Mouse (Mus musculus) liver, embryonic 15.5 days (tissue): ENCODE measurements at regions not wholly inside any gene's neighbourhood (a gene's known extent, or its start where the extent isn't known, plus 50 kb on each side); places are given as distances from the start of the nearest gene placed in this dataset.
A peak's percentile ranks its signal among the peaks of the same experiment; 100 is the strongest.

ENCODE experiments used
- ATAC-seq: fragments of 200-750 bp; cut with Nextera tagmentation; 2 replicates; pipeline ENCODE4 v1.8.0; 2017; ENCODE audit warnings: moderate number of reproducible peaks, mild to moderate bottlenecking, moderate library complexity; ENCODE audit not compliant: insufficient read depth
- H3K27ac ChIP-seq: fragments of 300-500 bp; sonication (generic); replicated peaks from 2 replicates; pipeline ENCODE4 v1.5.1; 2015; ENCODE audit warnings: mild to moderate bottlenecking, inconsistent platforms
- H3K27me3 ChIP-seq: fragments of 300-500 bp; sonication (generic); 2 replicates; pipeline ENCODE4 v1.6.1; 2015; ENCODE audit warnings: mild to moderate bottlenecking, inconsistent platforms
- H3K36me3 ChIP-seq: fragments of 300-500 bp; sonication (generic); replicated peaks from 2 replicates; pipeline ENCODE4 v1.6.1; 2015; ENCODE audit warnings: moderate library complexity, mild to moderate bottlenecking, inconsistent platforms
- H3K4me1 ChIP-seq: fragments of 300-500 bp; sonication (generic); replicated peaks from 2 replicates; pipeline ENCODE4 v1.6.1; 2015; ENCODE audit warnings: inconsistent platforms
- H3K4me2 ChIP-seq: fragments of 300-500 bp; sonication (generic); 2 replicates; pipeline ENCODE4 v1.6.1; 2015; ENCODE audit warnings: moderate library complexity, mild to moderate bottlenecking, inconsistent platforms
- H3K4me3 ChIP-seq: fragments of 300-500 bp; sonication (generic); replicated peaks from 2 replicates; pipeline ENCODE4 v1.5.1; 2015; ENCODE audit warnings: mild to moderate bottlenecking, inconsistent platforms
- H3K9ac ChIP-seq: fragments of 300-500 bp; sonication (generic); 2 replicates; pipeline ENCODE4 v1.6.1; 2015; ENCODE audit warnings: moderate library complexity, mild to moderate bottlenecking, inconsistent platforms
- H3K9me3 ChIP-seq: fragments of 300-500 bp; sonication (generic); replicated peaks from 2 replicates; pipeline ENCODE4 v1.6.1; 2016; ENCODE audit warnings: inconsistent platforms
- WGBS: fragments of 180-500 bp; shearing (Covaris S2); methylation state at CpG from one replicate; pipeline ENCODE4 v1.1.7; 2015; ENCODE audit warnings: mixed read lengths; ENCODE audit not compliant: insufficient replicate concordance; 5-methylcytosine and 5-hydroxymethylcytosine counted together

DNA sequence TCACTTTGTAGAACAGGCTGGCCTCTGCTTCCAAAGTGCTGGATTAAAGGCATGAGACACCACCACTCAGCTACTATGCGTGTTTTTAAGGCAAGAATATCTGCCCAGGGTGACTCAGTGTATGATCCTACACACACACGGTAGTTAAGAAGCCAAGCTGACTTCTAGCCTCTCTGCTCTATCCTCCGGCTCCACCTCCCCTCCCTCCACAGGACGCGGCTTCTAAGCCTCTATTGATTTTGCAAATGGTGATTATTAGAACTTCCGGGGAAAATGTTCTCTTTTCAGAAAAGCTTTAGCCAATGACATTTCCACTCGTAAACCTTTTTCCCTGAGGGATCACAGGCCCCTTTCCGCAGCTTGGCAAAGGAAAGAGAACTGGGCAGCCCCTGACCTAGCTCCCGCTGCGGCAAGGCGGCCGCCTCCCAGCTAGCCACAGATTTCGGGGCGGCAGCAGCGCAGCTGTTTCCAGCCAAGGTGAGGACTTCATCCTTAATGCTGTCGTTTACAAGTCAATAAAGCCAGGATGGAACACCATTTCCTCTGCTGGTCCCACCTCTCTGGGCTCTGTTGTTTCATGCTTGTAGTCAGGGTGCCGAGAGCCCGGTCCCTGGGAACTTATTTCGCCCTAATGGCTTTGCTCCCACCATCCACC, 154.0 kb downstream of the Mycn start:
- H3K4me2 ChIP-seq, result peak overlapping the region; percentile 37
- H3K36me3 ChIP-seq, result no peaks in the 10 kb centered on the region
- no peak for ATAC-seq
- H3K27me3 ChIP-seq, result peaks cover 14% of the 10 kb centered on the region
- no peaks in the 10 kb centered on the region for H3K9me3 ChIP-seq
- WGBS, result 19% methylated on average over 19 of the region's 19 CpGs
- H3K9ac ChIP-seq, result no peak overlapping the region
- no peak overlapping the region; the same call in 1 of the 2 replicates for H3K4me3 ChIP-seq
- H3K4me1 ChIP-seq, result 0 out of 2 replicates have a peak, but pooled peaks cover 2% of the 10 kb centered on the region
- H3K27ac ChIP-seq, result no peak overlapping the region

DNA sequence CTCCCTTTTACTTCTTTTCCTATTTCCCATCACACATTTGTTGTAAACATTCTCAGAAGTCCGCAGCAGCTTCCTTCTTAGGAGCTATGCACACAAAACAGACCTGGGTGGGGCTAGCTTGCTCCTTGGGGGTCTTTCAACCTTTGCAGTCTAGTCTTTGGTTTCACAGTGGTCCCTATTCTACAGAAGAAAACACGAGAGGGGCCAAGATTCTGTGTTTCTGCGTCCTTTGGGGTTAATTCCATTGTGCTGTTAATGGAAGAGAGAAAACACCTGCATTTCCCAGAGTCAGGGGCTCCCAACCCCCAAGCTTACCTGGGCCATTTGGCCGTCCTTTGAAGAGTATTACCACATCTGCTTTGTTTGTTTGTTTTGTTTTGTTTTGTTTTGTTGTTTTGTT, 154.6 kb downstream of the Mycn start:
- no peaks in the 10 kb centered on the region for H3K36me3 ChIP-seq
- H3K4me2 ChIP-seq, result no peak overlapping the region
- peaks cover 14% of the 10 kb centered on the region for H3K27me3 ChIP-seq
- no peak overlapping the region for H3K9ac ChIP-seq
- H3K9me3 ChIP-seq, result no peaks in the 10 kb centered on the region
- WGBS, result 32% methylated on average over 4 of the region's 4 CpGs
- H3K4me1 ChIP-seq, result 0 out of 2 replicates have a peak, but pooled peaks cover under 1% of the 10 kb centered on the region
- H3K4me3 ChIP-seq, result no peak overlapping the region
- ATAC-seq, result no peak
- H3K27ac ChIP-seq, result no peak overlapping the region

- H3K4me2 ChIP-seq, result no peak overlapping the region
- H3K4me1 ChIP-seq, result no peaks in the 10 kb centered on the region
- no peaks in the 10 kb centered on the region for H3K36me3 ChIP-seq
- H3K9ac ChIP-seq, result no peak overlapping the region
- H3K27me3 ChIP-seq, result peaks cover 14% of the 10 kb centered on the region
- no peak overlapping the region for H3K27ac ChIP-seq
- H3K9me3 ChIP-seq, result no peaks in the 10 kb centered on the region
- 47% methylated on average over 11 of the region's 11 CpGs for WGBS
- ATAC-seq, result no peak
- H3K4me3 ChIP-seq, result no peak overlapping the region
Observed at GRCm38 (mm10) chr12:12783699-12784605, 157.8 kb downstream of the Mycn start.

DNA sequence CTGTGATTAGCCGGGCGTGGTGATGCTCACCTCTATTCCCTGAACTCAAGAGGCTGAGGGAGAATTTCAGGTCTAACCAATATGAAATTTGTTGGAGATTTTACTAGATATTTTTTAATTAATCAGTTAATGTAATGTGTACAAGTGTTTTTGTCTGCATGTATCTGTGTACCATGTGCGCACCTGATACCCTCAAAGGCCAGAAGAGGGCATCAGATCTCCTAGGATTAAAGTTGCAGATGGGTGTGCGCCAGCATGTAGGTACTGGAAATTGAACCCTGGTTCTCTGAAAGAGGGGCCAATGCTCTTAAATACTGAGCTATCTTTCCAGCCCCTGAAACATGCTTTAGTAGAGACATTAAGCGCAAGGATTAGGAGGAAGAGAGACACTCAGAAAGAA, 160.2 kb downstream of the Mycn start:
- H3K4me2 ChIP-seq, result no peak overlapping the region
- H3K4me1 ChIP-seq, result no peaks in the 10 kb centered on the region
- 78% methylated on average over 5 of the region's 5 CpGs for WGBS
- no peaks in the 10 kb centered on the region for H3K36me3 ChIP-seq
- no peak overlapping the region for H3K4me3 ChIP-seq
- no peak for ATAC-seq
- H3K9ac ChIP-seq, result no peak overlapping the region
- no peaks in the 10 kb centered on the region; the same call in 1 of the 2 replicates for H3K27me3 ChIP-seq
- no peak overlapping the region for H3K27ac ChIP-seq
- H3K9me3 ChIP-seq, result no peaks in the 10 kb centered on the region

GRCm38 (mm10) chr12:12778563-12779256, 163.0 kb downstream of the Mycn start:
- Histone ChIP-seq H3K9ac (no peak overlapping the region), H3K4me1 (no peaks in the 10 kb centered on the region), H3K9me3 (no peaks in the 10 kb centered on the region), H3K27me3 (no peaks in the 10 kb centered on the region), H3K4me2 (no peak overlapping the region), H3K36me3 (no peaks in the 10 kb centered on the region), H3K4me3 (no peak overlapping the region), H3K27ac (no peak overlapping the region)
- 14% methylated on average over 4 of the region's 4 CpGs for WGBS
- ATAC-seq, result no peak

- Histone ChIP-seq H3K9me3 (no peaks in the 10 kb centered on the region), H3K4me2 (no peak overlapping the region), H3K4me1 (no peaks in the 10 kb centered on the region), H3K9ac (no peak overlapping the region), H3K27ac (no peak overlapping the region), H3K4me3 (no peak overlapping the region), H3K36me3 (no peaks in the 10 kb centered on the region), H3K27me3 (no peaks in the 10 kb centered on the region)
- 36% methylated on average over 8 of the region's 8 CpGs for WGBS
- peak; percentile 82 for ATAC-seq
Observed at GRCm38 (mm10) chr12:12777422-12777821, 164.3 kb downstream of the Mycn start.

- H3K36me3 ChIP-seq, result no peaks in the 10 kb centered on the region
- H3K9me3 ChIP-seq, result no peaks in the 10 kb centered on the region
- H3K4me3 ChIP-seq, result no peak overlapping the region
- WGBS, result 58% methylated on average over 6 of the region's 6 CpGs
- no peak overlapping the region for H3K4me2 ChIP-seq
- H3K9ac ChIP-seq, result no peak overlapping the region
- no peak for ATAC-seq
- no peaks in the 10 kb centered on the region for H3K27me3 ChIP-seq
- H3K27ac ChIP-seq, result no peak overlapping the region
- no peaks in the 10 kb centered on the region for H3K4me1 ChIP-seq
Observed at GRCm38 (mm10) chr12:12776783-12777182, 164.9 kb downstream of the Mycn start.

DNA sequence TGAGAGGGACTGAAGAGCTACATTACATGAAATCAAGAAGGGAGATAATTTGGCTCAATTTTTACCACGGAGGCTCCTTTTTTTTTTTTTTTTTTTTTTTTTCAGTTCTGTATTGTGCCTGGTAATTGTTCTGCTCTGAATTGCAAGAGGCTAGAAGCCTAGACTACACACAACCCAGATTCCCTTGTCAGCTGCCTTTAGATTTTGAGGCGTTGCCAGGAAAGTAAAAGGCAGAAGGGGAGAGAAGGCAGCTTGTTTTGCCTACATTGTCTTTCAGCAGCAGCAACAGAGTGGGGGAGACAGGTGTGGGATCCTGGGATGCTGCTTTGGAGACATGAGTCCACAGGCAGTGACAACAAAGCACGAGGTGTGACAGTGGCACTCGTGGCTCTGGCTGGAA, 170.7 kb downstream of the Mycn start:
- WGBS, result 60% methylated on average over 4 of the region's 4 CpGs
- no peaks in the 10 kb centered on the region for H3K36me3 ChIP-seq
- H3K9me3 ChIP-seq, result no peaks in the 10 kb centered on the region
- H3K4me1 ChIP-seq, result no peaks in the 10 kb centered on the region
- H3K4me3 ChIP-seq, result no peak overlapping the region
- H3K27me3 ChIP-seq, result no peaks in the 10 kb centered on the region
- no peak overlapping the region for H3K27ac ChIP-seq
- ATAC-seq, result no peak
- no peak overlapping the region for H3K9ac ChIP-seq
- no peak overlapping the region for H3K4me2 ChIP-seq

- 55% methylated on average over 11 of the region's 11 CpGs for WGBS
- no peaks in the 10 kb centered on the region for H3K27me3 ChIP-seq
- no peak overlapping the region for H3K4me3 ChIP-seq
- H3K4me1 ChIP-seq, result no peaks in the 10 kb centered on the region
- no peaks in the 10 kb centered on the region for H3K9me3 ChIP-seq
- no peak overlapping the region for H3K27ac ChIP-seq
- H3K4me2 ChIP-seq, result no peak overlapping the region
- no peaks in the 10 kb centered on the region for H3K36me3 ChIP-seq
- H3K9ac ChIP-seq, result no peak overlapping the region
- no peak for ATAC-seq
Observed at GRCm38 (mm10) chr12:12766510-12767304, 175.0 kb downstream of the Mycn start.

GRCm38 (mm10) chr12:12765490-12766058, 176.1 kb downstream of the Mycn start:
- Histone ChIP-seq H3K9me3 (no peaks in the 10 kb centered on the region), H3K36me3 (no peaks in the 10 kb centered on the region), H3K4me1 (no peaks in the 10 kb centered on the region), H3K27me3 (no peaks in the 10 kb centered on the region), H3K4me2 (no peak overlapping the region), H3K9ac (no peak overlapping the region), H3K27ac (no peak overlapping the region), H3K4me3 (no peak overlapping the region)
- 44% methylated on average over 7 of the region's 7 CpGs for WGBS
- no peak for ATAC-seq
